Mouse (Mus musculus): ENCODE results near the gene Scgb2b2. TPM values are rescaled to one million over a fixed set of nuclear protein-coding genes. Genes with fewer than 3 reads are reported as not detected.

Gene Scgb2b2
- not detected in 3 replicates for total RNA-seq (2017)

- no peak for ATAC-seq (replicated peaks; ENCODE audit: insufficient number of reproducible peaks, low FRiP score, low TSS enrichment, poor library complexity, severe bottlenecking)
Measured at GRCm38 (mm10) chr7:31290208-31290607, at the start of gene Scgb2b2. Gene Scgb2b2 (plus strand): TSS chr7:31290508.

DNA sequence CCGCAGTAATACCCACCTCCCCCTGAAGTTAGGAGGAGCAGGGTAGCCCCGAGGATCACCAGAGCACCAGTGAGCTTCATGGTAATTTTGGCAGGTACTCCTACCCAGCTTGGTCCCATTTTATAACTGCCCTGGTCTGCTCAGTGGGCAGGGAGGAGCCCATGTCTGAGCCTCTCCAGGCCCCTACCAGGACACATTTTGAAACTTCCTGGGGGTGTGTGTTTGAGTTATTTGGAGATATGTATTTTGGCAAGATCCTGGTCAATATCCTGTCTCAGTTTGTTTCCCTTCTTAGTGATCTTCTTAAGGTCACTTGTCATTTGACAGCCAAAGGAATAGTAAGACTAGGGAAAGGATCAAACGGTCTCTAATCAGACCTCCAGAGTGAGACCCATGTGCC lies 1.4 kb downstream of the Scgb2b2 start, which contains the start of gene Scgb1b2:
Scgb1b2 (minus strand) TSS at position 101 of the 400 bp plus-strand sequence.
- ATAC-seq (replicated peaks; ENCODE audit: insufficient number of reproducible peaks, low FRiP score, low TSS enrichment, poor library complexity, severe bottlenecking): no peak

Other genes with a start within 250 kb of the Scgb2b2 start
- 930 to 1,250 TPM (median 1,146 TPM) in 3 replicates for gene Fxyd5, start 248.0 kb upstream of the Scgb2b2 start, total RNA-seq (2017)
- gene Fxyd7, start 239.0 kb upstream of the Scgb2b2 start, total RNA-seq (2017): not detected in 3 replicates
- gene Fxyd1, start 233.3 kb upstream of the Scgb2b2 start, total RNA-seq (2017): not detected in 3 replicates
- 0.21 to 0.49 TPM (median 0.38 TPM) in 3 replicates for gene Lgi4, start 231.2 kb upstream of the Scgb2b2 start, total RNA-seq (2017)
- gene Fxyd3, start 213.8 kb upstream of the Scgb2b2 start, total RNA-seq (2017): 0.29 TPM in 1 of 3 replicates, not detected in the others
- 0.49 to 1.9 TPM (median 0.57 TPM) in 3 replicates for gene Hpn, start 175.2 kb upstream of the Scgb2b2 start, total RNA-seq (2017)
- 3.0 to 4.3 TPM (median 4.1 TPM) in 3 replicates for gene Scn1b, start 163.5 kb upstream of the Scgb2b2 start, total RNA-seq (2017)
- gene Gramd1a, start 134.6 kb upstream of the Scgb2b2 start, total RNA-seq (2017): 60.2 to 141 TPM (median 71.3 TPM) in 3 replicates
- gene Scgb1b2, start 1.3 kb downstream of the Scgb2b2 start, total RNA-seq (2017): not detected in 3 replicates
- not detected in 3 replicates for gene Scgb2b3, start 71.6 kb downstream of the Scgb2b2 start, total RNA-seq (2017)
- gene Scgb1b3, start 85.1 kb downstream of the Scgb2b2 start, total RNA-seq (2017): not detected in 3 replicates